Mouse (Mus musculus) granulocyte monocyte progenitor cell, adult 5-6 weeks (primary cell): ENCODE data around the gene Tnni3k. TPM values are rescaled to one million over a fixed set of nuclear protein-coding genes. Genes with fewer than 3 reads are reported as not detected.

Experiments used
- ATAC-seq: replicated peaks from 2 replicates; pipeline ENCODE4 v1.8.0; 2016; ENCODE audit warnings: mild to moderate bottlenecking, moderate TSS enrichment, inconsistent platforms; ENCODE audit not compliant: poor library complexity, severe bottlenecking
- total RNA-seq, 2 experiments: library from RNA; stranded (forward) in 1 of 2; stranded (reverse) in 1 of 2; fragments of 200-712, 200-1000 nt in 1 of 2; fragments of >200 nt in 1 of 2; fragmentation: Nextera tagmentation in 1 of 2; gene quantifications; 2 replicates each; pipeline ENCODE4 v1.2.3; 2014 to 2017

Tnni3k gene
- not detected in 2 replicates for total RNA-seq (2014; fragmentation: Nextera tagmentation)
- total RNA-seq (2017): not detected in 2 replicates

DNA sequence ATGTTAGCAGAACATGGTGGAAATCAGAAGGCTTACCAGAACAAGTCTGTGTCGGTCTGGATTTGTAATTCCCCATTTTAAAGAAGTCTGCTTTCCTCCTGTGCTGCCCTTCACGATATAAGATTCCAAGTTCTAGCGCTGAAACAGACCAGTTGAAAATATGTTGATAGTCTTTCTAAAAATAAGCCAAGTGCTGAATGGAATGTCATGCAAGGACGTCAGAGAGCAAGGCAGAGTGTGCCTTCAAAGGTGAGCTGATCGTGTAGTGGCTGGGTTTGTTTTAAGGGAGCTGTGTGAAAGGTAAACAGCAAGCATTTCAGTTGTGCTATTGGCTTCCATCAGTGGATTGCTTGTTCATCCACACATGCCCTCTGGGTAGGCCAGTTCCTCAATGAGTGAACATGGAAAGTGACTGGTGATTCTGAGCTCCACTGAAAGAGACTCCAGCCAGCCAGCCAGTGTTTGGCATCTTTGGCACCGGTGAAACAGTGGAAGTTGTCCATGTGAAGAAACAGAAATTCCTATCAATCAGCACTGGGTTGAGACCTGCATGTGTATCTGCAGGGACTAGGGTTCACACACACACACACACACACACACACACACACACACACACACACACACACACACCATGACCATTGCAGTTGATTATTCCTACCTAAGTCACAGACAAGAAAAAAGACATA lies at the start of gene Tnni3k:
Gene Tnni3k, minus strand, starts transcription at position 177 of the 686 bp plus-strand sequence.
- ATAC-seq: no peak

DNA sequence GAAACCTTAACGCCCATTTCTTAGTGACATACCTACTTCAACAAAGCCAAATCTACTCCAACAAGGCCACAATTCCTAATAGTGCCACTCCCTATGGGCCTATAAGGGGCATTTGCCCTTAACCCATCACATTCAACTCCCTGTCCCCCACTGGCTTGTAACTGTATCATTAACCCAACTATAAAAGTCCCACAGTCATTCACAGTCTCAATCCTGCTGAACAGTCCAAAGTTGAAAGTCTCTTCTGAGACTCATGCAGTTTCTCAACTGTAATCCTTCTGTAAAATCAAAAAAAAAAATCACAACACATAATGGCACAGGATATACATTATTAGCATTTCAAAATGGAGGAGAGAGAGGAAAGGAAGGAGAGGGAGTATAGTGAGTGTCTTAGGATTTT lies 44.1 kb upstream of the Tnni3k start:
- ATAC-seq: no peak

DNA sequence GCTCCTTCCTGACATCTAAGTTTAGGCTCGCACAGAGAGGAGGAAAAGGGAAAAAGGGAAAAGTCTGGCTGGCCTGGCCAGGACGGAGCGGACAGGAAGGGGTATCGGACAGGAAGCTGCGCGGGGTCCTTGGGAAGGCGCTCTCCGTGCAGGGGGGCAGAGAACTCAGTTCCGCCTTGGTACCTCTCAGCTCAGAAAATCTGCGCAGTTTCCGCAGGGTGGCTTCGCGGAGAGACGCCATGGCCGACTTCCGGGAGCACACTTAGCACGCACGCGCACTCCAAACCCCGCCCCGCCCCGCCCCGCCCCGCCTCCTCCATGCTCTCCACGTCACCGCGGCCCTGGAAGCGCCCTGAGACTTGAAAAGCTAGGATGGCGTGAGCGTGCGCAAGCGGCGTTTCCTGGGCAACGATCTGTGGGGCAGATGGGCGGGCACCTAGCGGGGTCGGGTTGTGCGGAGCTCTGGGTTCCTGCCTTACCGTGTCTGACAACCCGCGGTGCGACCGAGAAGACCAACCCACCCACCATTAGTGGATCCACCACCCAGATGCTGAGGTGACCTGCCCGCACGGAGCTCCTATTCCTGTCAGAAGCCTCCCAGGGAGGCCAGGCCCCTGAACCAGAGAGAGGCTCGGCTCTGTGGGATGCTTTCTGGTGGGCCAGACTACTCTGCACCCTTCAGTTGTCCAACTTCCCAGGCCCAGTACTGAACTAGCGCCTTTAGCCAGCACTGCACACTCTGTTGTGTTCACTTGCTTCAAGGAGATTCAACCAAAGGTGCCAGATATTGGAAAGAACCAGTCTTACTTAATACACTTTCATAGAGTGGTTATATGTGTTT lies 38.1 kb upstream of the Tnni3k start, which contains the start of the genes Fpgt and Lrriq3:
Gene Fpgt, minus strand, starts transcription at position 288 of the 841 bp plus-strand sequence.
Gene Lrriq3, plus strand, starts transcription at position 319 of the 841 bp plus-strand sequence.
- peak; percentile 95 for ATAC-seq

DNA sequence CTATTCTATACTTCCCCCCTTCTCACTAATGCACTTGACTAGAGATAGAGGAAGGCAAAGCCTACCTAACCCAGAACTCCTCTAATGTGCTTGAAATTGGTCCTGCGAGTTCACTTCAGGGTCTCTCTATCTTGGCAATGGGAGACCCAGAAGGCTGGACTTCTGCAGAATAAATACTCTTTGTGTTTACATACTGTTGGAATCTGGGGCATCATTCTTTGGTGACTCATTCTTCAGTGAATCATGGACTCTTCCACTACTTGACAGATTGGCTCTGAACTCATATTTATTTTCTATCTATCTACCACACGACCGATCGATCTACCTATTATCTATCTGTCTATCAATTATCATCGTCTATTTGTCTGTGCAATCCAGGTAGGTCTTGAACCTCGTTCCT lies 36.9 kb upstream of the Tnni3k start:
- no peak for ATAC-seq

DNA sequence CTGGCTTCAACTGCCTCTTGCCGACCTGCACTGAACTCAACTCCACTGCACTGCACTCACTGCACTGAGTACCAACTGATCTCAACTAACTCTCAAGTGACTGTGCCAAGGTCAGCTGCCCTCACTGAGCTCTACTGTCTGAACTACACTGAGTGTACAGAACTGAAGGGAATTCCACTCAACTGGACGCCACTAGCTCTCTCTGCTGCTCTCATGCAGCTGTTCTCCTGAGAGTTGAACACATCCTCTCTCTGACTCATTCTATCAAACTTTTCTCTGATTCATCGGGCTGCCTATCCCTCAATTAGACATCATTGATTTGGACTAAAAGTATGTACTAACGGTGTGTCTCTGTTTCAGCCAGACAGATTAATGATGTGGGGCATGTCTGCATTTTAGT lies 22.7 kb upstream of the Tnni3k start:
- ATAC-seq: no peak

DNA sequence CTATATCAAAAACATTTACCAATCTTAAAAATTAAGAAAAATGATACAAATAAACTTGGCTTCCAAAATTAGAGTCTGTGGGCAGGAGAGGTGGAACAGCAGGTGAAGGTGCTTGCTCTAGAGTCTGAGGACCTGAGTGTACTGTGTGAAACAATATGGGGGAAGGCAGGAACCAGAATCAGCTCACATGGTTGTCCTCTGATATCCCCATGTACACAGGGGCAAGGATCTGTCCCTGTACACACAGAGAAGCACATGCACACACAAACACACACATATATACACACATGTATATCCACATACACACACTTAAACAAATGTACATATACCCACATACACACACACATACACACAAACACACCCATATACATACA lies 4.2 kb upstream of the Tnni3k start:
- no peak for ATAC-seq

DNA sequence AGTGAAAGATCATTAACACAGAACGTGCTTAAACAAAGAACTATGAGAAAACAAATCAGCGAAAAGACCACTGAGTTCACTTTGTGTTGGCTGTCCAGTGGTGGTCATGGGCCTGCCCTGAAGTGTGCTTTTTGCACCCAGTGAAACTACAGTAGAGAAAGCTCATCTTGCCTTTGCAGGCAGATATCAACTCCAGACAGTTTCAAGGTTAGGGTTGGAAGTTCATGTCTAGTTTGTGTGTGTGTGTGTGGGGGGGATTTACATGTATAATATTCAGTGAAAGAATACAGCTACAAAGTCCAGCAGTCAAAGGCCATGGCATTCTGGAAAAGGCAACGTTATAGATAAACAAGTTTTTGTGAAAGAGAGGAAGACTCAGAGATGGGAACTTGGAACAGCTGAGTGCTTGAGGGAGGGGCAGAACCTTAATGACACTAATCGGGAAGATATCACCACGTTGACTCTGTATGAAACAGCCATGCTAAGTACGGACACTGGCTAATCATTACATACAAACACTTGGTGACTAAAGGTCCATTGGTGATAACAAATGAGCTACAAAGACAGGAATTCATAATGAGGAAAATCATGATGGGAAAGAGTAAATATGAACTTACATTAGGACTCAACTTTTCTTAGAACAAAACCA lies 3.7 kb upstream of the Tnni3k start:
- ATAC-seq: no peak

DNA sequence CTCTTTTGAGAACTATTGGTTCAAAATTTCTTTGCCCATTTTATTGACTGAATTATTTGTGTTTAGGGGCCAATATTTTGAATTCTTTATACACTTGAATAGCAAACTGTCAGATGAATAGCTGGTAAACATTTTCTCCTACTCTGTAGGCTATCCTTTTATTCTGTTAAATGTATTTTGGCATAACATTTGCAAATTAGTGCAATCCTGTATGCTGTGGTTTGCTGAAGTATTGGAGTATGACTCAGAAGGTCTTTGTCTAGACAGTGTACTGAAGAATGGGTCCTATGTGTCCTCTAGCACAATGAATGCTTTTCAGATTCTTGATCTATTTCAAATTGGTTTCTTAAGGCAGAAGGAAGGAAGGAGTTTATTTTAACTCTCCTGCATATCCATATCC lies 2.4 kb upstream of the Tnni3k start:
- no peak for ATAC-seq

DNA sequence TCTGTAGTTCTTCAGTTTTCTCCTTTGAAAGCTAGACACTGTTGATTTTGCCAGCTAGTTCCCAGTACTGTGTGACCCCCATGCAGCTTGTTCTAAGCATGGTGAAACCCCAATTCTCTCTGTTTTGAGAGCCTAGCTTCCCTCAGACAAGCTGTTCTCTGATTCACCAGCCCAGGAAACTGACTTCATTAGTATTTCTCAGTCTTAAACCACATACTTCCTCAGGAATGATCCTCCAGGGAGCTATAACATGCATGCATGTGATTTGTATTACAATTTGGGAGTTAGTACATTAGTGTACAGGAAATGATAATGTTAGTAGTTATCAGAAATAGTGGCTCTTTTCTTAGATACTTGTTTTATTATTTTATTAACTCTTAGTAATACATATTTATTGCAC lies 1.4 kb upstream of the Tnni3k start:
- ATAC-seq: no peak

DNA sequence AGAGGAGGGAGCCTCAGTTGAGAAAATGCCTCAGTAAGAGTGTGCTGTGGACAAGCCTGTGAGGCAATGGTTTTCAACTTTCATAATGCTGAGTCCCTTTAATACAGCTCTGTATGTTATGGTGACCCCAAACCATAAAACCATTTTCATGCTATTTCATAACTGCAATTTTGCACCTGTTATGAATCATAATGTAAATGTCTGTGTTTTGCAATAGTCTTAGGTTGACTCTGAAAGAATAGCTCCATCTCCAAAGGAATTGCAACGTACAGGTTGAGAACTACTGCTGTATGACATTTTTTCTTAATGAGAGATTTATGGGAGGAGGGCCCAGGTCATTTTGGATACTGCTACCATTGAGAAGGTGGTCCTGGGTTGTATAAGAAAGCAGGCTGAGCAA lies 2.0 kb downstream of the Tnni3k start:
- ATAC-seq: no peak

DNA sequence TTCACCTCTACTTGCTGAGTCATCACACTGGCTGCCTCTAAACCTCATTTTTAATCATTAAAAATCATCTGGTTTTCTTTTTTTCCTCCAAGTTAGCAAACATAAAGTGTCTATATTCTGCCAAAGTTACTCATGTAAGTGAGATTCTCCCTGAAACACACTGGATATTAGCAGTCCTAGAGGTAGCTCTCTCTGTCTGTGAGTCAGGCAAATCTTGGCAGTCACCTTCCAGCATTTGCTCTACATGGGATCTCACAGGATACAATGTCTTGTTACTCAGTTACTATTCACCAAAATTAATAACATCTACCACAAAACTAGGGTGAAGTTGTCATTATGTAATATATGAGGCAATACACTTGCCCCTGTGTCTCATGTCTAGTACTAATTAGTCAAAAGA lies 3.2 kb downstream of the Tnni3k start:
- no peak for ATAC-seq

DNA sequence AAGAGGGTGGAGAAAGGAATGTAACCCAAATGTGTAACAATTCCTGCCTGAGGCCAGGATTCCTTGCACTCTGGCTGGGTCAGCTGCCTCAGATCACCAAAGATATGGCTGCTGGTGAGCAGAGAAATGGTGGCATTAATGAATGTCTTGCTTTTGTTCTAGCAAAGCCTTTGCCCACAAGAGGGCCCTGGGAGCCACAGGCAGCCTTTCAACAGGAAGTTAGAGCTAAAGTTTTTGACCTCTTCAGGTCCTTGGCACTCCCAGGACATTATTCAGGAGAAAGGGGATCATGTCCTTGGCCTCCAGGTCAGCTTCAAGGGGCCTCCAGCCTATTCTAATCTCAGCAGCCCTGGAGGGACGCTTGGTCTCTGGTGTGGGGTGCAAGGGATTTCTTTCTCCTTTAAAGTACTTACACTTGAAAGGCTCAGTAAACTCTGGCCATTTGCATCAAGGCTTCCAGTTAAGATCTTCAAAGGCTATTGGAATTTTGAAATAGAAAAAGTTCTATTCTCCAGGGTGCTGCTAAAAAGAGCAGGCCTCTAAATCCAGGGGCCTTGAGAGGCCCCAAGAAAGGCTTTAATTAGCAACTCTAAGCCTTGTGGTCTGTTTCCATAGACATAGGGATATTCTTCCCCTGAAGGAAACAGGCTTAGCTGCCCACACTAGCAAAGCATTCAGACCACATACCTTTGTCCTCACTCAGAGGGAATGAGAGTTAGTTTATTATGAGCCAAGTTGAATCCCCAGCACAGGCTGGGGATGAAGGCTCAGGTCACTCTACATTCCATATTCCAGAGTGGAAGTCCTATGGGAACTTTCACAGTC lies 16.0 kb downstream of the Tnni3k start:
- no peak for ATAC-seq

DNA sequence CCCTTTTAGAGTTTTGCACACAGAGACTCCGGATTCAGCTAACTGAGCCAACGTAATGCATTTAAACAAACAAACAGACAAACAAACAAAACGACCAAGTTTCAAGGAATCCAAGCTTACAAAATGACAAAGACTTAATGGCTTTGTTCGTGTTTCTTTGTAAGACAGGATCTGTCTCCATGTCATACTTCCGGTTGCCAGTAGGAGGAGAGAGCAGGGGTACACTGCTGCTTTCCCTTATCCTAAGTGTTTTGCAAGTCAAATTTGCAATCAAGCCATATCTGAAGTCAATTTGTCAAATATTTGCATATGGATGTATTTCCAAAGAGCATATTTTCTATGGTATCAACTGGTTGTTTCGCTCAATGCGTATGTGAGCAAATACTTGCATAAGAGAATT lies 20.9 kb downstream of the Tnni3k start:
- ATAC-seq: no peak

DNA sequence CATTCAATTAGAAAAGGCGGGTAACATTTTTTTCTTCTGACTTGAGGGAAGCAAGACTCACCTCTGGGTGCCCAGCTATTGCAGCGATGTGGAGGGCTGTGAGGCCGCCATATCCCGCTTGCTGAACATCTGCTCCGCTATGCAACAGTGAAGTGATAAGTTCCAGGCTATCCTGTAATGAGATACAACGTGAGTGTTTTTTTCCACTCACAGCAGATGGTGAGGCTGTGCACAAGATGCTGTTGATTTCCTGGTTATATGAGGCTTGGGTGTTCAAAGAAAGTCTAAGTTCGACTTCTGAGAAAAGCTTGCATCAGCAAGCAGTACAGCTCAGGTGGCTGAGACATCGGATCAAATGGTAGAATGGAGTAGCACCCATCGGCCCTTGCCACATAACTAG lies 25.0 kb downstream of the Tnni3k start:
- ATAC-seq: no peak

DNA sequence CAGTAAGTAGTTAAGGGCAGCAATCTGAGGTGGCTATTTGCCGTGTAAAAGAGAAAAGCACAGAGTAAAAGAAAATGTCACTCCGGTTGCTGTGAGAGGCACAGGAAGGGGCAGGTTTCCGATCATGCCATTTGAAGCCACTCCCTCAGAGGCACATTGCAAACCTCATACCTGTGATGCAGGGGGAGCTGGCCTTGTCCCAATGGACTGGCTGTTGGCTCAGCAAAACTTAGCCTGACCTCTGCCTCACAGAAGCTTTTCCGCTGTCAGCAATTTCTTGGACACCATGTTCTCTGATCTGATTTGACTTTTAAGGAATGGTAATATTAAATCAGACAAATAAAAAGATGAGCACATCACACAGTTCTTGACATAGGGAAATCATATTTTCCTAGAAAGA lies 52.4 kb downstream of the Tnni3k start:
- no peak for ATAC-seq

DNA sequence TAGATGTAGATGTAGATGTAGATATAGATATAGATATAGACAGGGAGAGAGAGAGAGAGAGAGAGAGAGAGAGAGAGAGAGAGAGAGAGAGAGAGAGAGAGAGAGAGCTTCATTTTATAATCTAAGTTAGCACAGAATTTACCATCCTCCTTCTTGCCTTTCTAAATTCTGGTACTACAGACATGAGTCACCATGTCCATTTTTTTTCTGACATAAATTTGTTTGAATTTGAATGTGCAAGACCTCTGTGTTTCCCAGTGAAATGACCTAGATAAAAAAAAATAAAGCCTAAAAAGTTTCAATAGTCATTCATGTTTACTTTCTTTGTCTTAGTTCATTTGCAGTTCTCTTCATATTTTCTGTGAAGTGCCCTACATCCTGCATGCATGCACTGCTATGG lies 54.2 kb downstream of the Tnni3k start:
- ATAC-seq: no peak

DNA sequence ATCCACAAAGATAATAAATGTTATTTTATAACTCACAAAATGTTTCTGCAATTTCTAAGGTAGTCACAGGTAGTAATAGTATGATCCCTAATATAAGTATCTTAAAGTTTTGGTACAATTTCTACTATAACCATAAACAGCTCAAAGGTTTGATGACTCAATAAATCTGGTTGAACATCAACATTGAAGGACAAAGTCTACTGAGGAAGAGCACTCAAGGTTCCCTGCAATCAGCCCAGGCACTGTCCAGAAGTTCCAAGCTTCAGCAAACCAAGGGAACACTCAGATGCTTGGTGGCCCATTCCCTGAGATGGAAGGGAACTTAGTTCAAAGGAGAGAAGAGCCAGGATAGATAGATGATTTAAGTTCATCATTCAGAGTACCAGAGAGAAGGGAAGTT lies 62.5 kb downstream of the Tnni3k start:
- no peak for ATAC-seq

DNA sequence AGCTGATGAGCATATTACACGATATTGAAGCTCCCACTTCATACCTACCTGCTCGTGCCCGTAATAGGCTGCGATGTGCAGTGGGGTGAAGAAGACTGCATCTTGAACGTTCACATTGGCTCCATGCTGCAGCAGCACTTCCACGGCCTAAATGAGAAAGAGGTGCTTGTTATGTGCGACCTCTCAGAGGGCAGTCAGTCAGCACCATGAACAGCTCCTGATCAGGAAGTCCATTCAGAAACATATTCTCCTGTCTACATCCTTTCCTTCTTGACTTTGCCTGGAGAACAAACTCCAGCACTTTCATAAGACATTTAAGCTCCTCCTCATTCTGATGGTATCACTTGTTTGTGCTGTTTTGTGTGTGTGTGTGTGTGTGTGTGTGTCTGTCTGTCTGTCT lies 76.1 kb downstream of the Tnni3k start:
- no peak for ATAC-seq

DNA sequence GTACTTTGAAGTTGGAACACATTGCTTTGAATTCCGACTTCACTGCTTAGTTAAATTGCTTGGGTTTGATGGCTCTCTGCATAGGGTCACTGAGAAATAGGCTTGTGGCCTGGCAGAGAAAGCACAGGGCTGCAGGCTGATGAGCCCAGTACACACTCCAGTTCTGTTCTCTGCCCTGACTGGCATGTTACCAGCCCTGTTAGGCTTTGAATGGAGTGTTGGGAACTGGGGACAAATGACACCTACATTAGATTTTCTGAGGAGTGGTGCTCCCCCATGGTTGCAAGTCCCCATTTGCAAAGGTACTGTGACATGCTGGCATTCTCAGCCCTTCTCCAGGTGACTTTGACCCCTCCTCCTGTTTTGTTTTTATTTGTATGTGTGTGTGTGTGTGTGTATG lies 83.6 kb downstream of the Tnni3k start:
- no peak for ATAC-seq

DNA sequence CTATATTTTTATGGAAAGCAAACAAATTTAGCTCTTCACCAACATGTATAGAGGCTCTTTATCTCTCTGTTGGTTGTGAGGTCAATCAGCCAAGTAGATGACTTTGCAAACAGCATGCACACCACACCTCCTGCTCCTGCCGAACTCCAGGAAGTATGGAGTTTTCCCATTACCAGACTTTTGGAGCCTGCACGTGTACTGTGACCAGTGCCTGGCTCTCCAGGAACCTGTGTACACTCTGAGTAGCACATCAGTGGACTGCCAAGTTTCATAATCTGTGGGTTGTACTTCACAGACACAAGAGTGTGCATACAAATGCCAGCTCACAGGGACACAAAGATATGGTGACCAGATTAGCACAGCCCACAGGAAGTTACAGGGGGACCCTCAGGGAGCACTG lies 84.2 kb downstream of the Tnni3k start:
- ATAC-seq: no peak
